Mouse (Mus musculus) cerebral cortex, adult 2 months (tissue): ENCODE results near the gene Ap2a2.

Experiments used
- WGBS: fragments of 180-500 bp; shearing (Covaris S2); methylation state at CpG from one replicate; pipeline ENCODE4 v1.1.7; 2018; 5-methylcytosine and 5-hydroxymethylcytosine counted together

Ap2a2 gene

GRCm38 (mm10) chr7:141560471-141560870, 1.5 kb upstream of the Ap2a2 start:
- 79% methylated on average over 4 of the region's 4 CpGs for WGBS

GRCm38 (mm10) chr7:141562421-141562851, 463 bp downstream of the Ap2a2 start:
- 1% methylated on average over 33 of the region's 33 CpGs for WGBS

GRCm38 (mm10) chr7:141562852-141563427, 967 bp downstream of the Ap2a2 start:
- WGBS = 2% methylated on average over 21 of the region's 21 CpGs

GRCm38 (mm10) chr7:141564561-141564960, 2.6 kb downstream of the Ap2a2 start:
- 39% methylated on average over 7 of the region's 7 CpGs for WGBS

GRCm38 (mm10) chr7:141566587-141566986, 4.6 kb downstream of the Ap2a2 start:
- 65% methylated on average over 7 of the region's 7 CpGs for WGBS

GRCm38 (mm10) chr7:141569283-141569803, 7.4 kb downstream of the Ap2a2 start:
- 73% methylated on average over 9 of the region's 9 CpGs for whole genome bisulfite sequencing

- WGBS = 83% methylated on average over 3 of the region's 3 CpGs
These were observed 7.9 kb downstream of the Ap2a2 start for GRCm38 (mm10) chr7:141569916-141570315.

GRCm38 (mm10) chr7:141570625-141571295, 8.8 kb downstream of the Ap2a2 start:
- WGBS = 34% methylated on average over 4 of the region's 4 CpGs

GRCm38 (mm10) chr7:141574041-141574440, 12.1 kb downstream of the Ap2a2 start:
- whole genome bisulfite sequencing = 54% methylated on average over 3 of the region's 3 CpGs

GRCm38 (mm10) chr7:141575481-141575880, 13.5 kb downstream of the Ap2a2 start:
- 77% methylated on average over 3 of the region's 3 CpGs for WGBS

- 82% methylated on average over 3 of the region's 3 CpGs for WGBS
These were observed 15.8 kb downstream of the Ap2a2 start for GRCm38 (mm10) chr7:141577801-141578200.

- WGBS = 91% methylated on average over 1 of the region's 1 CpGs
These were observed 16.5 kb downstream of the Ap2a2 start for GRCm38 (mm10) chr7:141578511-141578910.

GRCm38 (mm10) chr7:141578943-141579342, 17.0 kb downstream of the Ap2a2 start:
- WGBS = 79% methylated on average over 2 of the region's 2 CpGs

GRCm38 (mm10) chr7:141581323-141581722, 19.4 kb downstream of the Ap2a2 start:
- WGBS = 82% methylated on average over 7 of the region's 7 CpGs

- WGBS = 91% methylated on average over 4 of the region's 5 CpGs
These were observed 22.3 kb downstream of the Ap2a2 start for GRCm38 (mm10) chr7:141584048-141584841.

GRCm38 (mm10) chr7:141585288-141585687, 23.3 kb downstream of the Ap2a2 start:
- WGBS = 87% methylated on average over 4 of the region's 4 CpGs

- 88% methylated on average over 1 of the region's 1 CpGs for WGBS
These were observed 23.9 kb downstream of the Ap2a2 start for GRCm38 (mm10) chr7:141585881-141586280.

- 63% methylated on average over 6 of the region's 6 CpGs for WGBS
These were observed 26.9 kb downstream of the Ap2a2 start for GRCm38 (mm10) chr7:141588890-141589289.

GRCm38 (mm10) chr7:141590249-141590648, 28.3 kb downstream of the Ap2a2 start:
- 79% methylated on average over 7 of the region's 7 CpGs for WGBS

GRCm38 (mm10) chr7:141590959-141591358, 29.0 kb downstream of the Ap2a2 start:
- WGBS = 92% methylated on average over 8 of the region's 8 CpGs

- 89% methylated on average over 1 of the region's 1 CpGs for WGBS
These were observed 30.1 kb downstream of the Ap2a2 start for GRCm38 (mm10) chr7:141592096-141592495.

GRCm38 (mm10) chr7:141593056-141593455, 31.1 kb downstream of the Ap2a2 start:
- 91% methylated on average over 6 of the region's 6 CpGs for WGBS
